Mouse (Mus musculus): ENCODE measurements around the gene Oxld1. TPM values are rescaled to one million over a fixed set of nuclear protein-coding genes. Genes with fewer than 3 reads are reported as not detected.

The Oxld1 gene
- polyA plus RNA-seq, 1 experiment from 2014 or later: 14.4 TPM

GRCm38 (mm10) chr11:120484265-120484981 lies 26.6 kb upstream of the Oxld1 start, which contains the start of gene Mrpl12:
TSS of gene Mrpl12 (plus strand) at chr11:120484613.
- peak; percentile 74 for ATAC-seq
- TF ChIP-seq CTCF (IDR thresholded peaks at IDR 0.05): no peak
- ChIA-PET POLR2A (interaction anchor here (0.8 to 2.3 kb wide), 9 partner anchors 8 to 113 kb away, joined by 3 to 6 read pairs (median 4); partner anchors contain the start of genes Arl16, Ccdc137 and Oxld1), CTCF (interaction anchor here (1.2 kb wide), 1 partner anchor 18 kb away, joined by 3 read pairs; no protein-coding TSS in a partner anchor)
- in situ Hi-C loops (cut with MboI; ENCODE audit: low pct_unique_long_range_greater_than_20kb): no loop called here
- DNase-seq (ENCODE audit: low read depth, low spot score): peak; percentile 79
- no peaks in the 10 kb centered on the region for H3K27me3 ChIP-seq

DNA sequence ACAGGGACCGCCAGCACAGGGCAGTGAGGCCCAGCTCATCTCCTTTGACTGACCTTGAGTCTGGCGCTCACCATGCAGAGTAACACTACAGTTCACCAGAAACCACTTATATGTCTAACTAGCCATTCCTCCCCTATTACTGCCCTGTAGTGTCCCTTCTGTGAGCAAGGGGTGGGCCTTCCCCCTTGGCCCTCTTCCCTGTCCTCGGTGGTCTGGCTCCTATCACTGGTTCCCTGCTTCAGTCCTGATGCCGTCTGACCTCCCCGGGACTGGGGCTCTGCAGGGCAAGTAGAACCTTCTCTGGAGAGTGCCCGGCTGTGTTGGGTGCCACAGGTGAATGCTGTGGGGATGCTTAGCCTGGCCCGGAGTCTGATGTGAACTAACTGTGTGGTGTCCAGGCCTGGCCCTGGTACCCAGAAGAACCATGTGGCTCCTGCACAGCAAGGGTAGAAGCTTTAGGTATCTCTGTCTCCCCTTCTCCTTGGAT lies 25.6 kb upstream of the Oxld1 start:
- ChIA-PET POLR2A (interaction anchor here (1.0 to 2.3 kb wide), 6 partner anchors 9 to 114 kb away, joined by 3 to 6 read pairs (median 4); partner anchors contain the start of genes Arl16, Ccdc137 and Oxld1), CTCF (interaction anchor here (1.2 kb wide), 1 partner anchor 17 kb away, joined by 3 read pairs; no protein-coding TSS in a partner anchor)
- no peak for DNase-seq (ENCODE audit: low read depth, low spot score)
- no peak for TF ChIP-seq CTCF (IDR thresholded peaks at IDR 0.05)
- H3K27me3 ChIP-seq: no peaks in the 10 kb centered on the region
- no peak for ATAC-seq
- in situ Hi-C loops (cut with MboI; ENCODE audit: low pct_unique_long_range_greater_than_20kb): no loop called here

DNA sequence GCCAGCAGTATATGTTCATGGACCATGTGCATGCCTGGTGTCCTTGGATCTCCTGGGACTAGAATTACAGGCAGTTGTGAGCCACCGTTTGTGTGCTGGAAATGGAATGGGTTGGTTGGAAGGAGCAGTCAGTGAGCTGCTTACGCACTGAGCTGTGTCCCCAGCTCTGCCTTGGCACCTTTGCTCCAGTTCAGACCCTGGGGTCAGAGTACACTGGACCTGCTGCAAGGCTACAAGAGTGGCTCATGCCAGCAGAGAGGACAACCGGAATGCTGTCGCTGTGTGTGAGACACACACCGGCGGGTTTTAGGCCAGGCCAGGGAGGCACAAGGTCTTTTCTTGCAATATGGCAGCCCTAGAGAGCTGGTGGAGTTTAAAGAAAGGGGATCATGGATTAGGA lies 14.2 kb upstream of the Oxld1 start:
- CTCF ChIA-PET: interaction anchor here (1.8 kb wide), 1 partner anchor 17 kb away, joined by 6 read pairs; no protein-coding TSS in a partner anchor
- no peaks in the 10 kb centered on the region for H3K27me3 ChIP-seq
- DNase-seq (ENCODE audit: low read depth, low spot score): no peak
- no peak for ATAC-seq
- no peak for TF ChIP-seq CTCF (IDR thresholded peaks at IDR 0.05)
- POLR2A ChIA-PET: no interaction called here
- in situ Hi-C loops (cut with MboI; ENCODE audit: low pct_unique_long_range_greater_than_20kb): no loop called here

- no peaks in the 10 kb centered on the region for H3K27me3 ChIP-seq
- ATAC-seq (no peak), DNase-seq (ENCODE audit: low read depth, low spot score) (no peak)
- no peak for TF ChIP-seq CTCF (IDR thresholded peaks at IDR 0.05)
- ChIA-PET CTCF (interaction anchor here (0.8 to 1.4 kb wide), 2 partner anchors 10 to 22 kb away, joined by 4 to 5 read pairs; partner anchors contain the start of genes Ccdc137 and Oxld1), POLR2A (interaction anchor here (0.7 to 1.9 kb wide), 8 partner anchors 11 to 165 kb away, joined by 3 to 6 read pairs (median 3); partner anchors contain the start of genes Mrpl12 and Slc25a10)
- in situ Hi-C loops (cut with MboI; ENCODE audit: low pct_unique_long_range_greater_than_20kb): no loop called here
Measured at GRCm38 (mm10) chr11:120467736-120468092, 9.8 kb upstream of the Oxld1 start.

GRCm38 (mm10) chr11:120467051-120467735 lies 9.3 kb upstream of the Oxld1 start, which contains the start of gene Arl16:
TSS of gene Arl16 (minus strand) at chr11:120467607.
- peak; percentile 98 for ATAC-seq
- CTCF ChIA-PET: interaction anchor here (0.8 to 1.5 kb wide), 4 partner anchors 9 to 43 kb away, joined by 3 to 5 read pairs (median 4); partner anchors contain the start of genes Ccdc137, Mrpl12 and Oxld1

DNA sequence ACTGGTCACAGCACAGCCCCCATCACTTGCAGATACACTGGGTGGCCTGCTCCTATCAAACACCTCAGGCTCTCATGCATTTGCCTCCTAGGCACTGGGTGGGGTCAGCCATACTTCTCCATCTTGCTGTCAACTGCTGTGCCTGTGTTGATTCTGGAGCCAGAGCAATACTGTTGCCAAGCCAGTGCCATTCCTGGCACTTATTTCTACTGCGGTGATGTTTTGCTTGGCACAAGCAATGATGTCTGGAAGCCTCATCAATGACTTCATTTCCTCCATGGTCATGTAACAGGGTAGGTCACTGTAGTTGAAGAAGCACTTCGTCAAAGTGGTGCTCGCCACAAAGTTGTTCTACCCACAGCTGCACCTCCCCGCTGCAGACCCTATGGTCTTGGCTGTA lies 7.7 kb upstream of the Oxld1 start:
- no peak for ATAC-seq
- TF ChIP-seq CTCF (IDR thresholded peaks at IDR 0.05): no peak
- in situ Hi-C loops (cut with MboI; ENCODE audit: low pct_unique_long_range_greater_than_20kb): no loop called here
- DNase-seq (ENCODE audit: low read depth, low spot score): no peak
- ChIA-PET CTCF (interaction anchor here (1.5 kb wide), 1 partner anchor 19 kb away, joined by 3 read pairs; the partner anchor contains the start of gene Mrpl12), POLR2A (interaction anchor here (1.6 to 1.8 kb wide), 2 partner anchors 8 to 19 kb away, joined by 4 to 7 read pairs; partner anchors contain the start of genes Ccdc137, Mrpl12 and Oxld1)
- H3K27me3 ChIP-seq: no peaks in the 10 kb centered on the region

More at GRCm38 (mm10) chr11:120467051-120467735, 9.3 kb upstream of the Oxld1 start, which contains the start of gene Arl16:
- in situ Hi-C loops (cut with MboI; ENCODE audit: low pct_unique_long_range_greater_than_20kb): no loop called here
- no peak for TF ChIP-seq CTCF (IDR thresholded peaks at IDR 0.05)
- H3K27me3 ChIP-seq: no peaks in the 10 kb centered on the region
- DNase-seq (ENCODE audit: low read depth, low spot score): peak; percentile 83
- POLR2A ChIA-PET: interaction anchor here (0.7 to 1.9 kb wide), 9 partner anchors 10 to 165 kb away, joined by 3 to 7 read pairs (median 4); partner anchors contain the start of genes Ccdc137, Mrpl12, Oxld1 and Slc25a10

GRCm38 (mm10) chr11:120464365-120464764 lies 6.5 kb upstream of the Oxld1 start:
- in situ Hi-C loops (cut with MboI; ENCODE audit: low pct_unique_long_range_greater_than_20kb): no loop called here
- no peaks in the 10 kb centered on the region for H3K27me3 ChIP-seq
- no peak for TF ChIP-seq CTCF (IDR thresholded peaks at IDR 0.05)
- POLR2A ChIA-PET: interaction anchor here (1.1 kb wide), 1 partner anchor 32 kb away, joined by 3 read pairs; no protein-coding TSS in a partner anchor
- no peak for DNase-seq (ENCODE audit: low read depth, low spot score)
- CTCF ChIA-PET: interaction anchor here (0.7 to 1.0 kb wide), 2 partner anchors 10 to 25 kb away, joined by 3 to 6 read pairs; no protein-coding TSS in a partner anchor
- ATAC-seq: no peak

- H3K27me3 ChIP-seq: no peaks in the 10 kb centered on the region
- no peak for DNase-seq (ENCODE audit: low read depth, low spot score)
- in situ Hi-C loops (cut with MboI; ENCODE audit: low pct_unique_long_range_greater_than_20kb): no loop called here
- no peak for ATAC-seq
- ChIA-PET POLR2A (interaction anchor here (1.1 kb wide), 1 partner anchor 33 kb away, joined by 3 read pairs; no protein-coding TSS in a partner anchor), CTCF (no interaction called here)
- TF ChIP-seq CTCF (IDR thresholded peaks at IDR 0.05): no peak
Measured at GRCm38 (mm10) chr11:120463536-120463935, 5.7 kb upstream of the Oxld1 start.

DNA sequence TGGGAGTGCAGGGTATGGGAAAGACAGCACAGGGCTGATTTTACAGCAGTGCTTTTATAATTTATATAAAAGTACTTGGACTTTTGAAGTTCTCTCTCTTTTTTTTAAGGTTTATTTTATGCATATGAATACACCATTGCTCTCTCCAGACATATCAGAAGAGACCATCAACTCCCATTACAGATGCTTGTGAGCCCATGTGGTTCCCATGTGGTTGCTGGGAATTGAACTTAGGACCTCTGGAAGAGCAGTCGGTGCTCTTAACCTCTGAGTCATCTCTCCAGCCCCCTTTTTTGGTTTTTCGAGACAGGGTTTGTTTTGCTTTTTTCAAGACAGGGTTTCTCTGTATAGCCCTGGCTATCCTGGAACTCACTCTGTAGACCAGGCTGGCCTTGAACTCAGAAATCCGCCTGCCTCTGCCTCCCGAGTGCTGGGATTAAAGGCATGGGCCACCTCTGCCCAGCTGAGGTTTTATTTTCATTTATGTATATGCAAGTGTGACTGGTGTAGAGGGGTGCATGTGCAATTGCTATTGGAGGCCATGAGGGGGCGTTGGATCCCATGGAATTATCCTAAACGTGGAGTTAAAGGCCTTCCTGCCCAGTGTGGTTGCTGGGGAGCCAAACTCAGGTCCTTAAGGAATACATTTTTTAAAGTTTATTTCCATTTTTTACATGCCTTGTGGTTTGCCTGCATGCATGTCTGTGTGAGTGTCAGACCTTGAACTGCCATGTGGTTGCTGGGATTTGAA lies 1.2 kb upstream of the Oxld1 start:
- no peaks in the 10 kb centered on the region for H3K27me3 ChIP-seq
- TF ChIP-seq CTCF (IDR thresholded peaks at IDR 0.05): no peak
- in situ Hi-C loops (cut with MboI; ENCODE audit: low pct_unique_long_range_greater_than_20kb): no loop called here
- POLR2A ChIA-PET: no interaction called here
- DNase-seq (ENCODE audit: low read depth, low spot score) (no peak), ATAC-seq (no peak)
- CTCF ChIA-PET: no interaction called here

Measured in Patski (cell line).